Mouse (Mus musculus): ENCODE data around the gene Krtap24-1.

The Krtap24-1 gene

DNA sequence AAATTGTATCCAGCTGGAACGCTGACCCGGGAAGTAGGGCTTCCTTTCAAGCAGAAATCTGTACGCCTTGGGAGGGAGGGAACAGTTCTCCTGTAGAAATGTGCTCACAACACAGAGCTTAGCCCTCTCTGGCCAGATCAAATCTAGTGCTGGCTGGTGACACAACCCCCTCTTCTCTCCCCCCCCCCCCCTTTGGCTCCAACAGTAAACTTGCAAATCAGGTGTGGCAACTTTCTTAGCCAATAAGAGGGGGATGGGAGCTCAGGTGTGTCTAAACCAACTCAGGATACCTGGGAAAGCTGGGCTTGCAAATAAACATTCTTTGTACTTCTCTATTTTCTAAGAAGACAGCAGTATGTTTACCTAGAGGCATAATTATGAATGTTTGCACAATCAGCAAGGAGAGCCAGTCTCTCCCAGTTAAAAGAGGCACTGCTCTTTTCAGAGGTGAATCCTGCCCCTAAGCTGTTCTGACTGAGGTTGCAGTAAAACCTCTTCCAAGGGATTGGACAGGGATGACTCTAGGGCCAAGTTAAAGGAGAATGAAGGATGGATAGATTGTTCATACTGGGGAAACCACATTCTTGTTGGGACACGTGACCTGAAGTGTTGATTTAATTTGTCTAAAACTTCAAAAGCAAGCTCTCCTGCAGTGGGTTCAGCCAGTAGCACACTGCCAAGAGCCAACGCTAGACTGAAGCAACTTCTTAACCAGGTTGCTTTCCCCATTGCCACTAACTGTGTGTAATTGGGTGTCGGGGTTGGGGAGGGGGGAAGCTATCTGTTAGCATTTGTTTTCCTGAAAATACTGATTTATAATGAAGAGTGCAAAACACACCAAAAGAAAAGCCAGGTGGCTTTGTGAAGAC, 48.8 kb downstream of the Krtap24-1 start, which contains the start of gene Cldn8:
Gene Cldn8 (minus strand): TSS at position 139 of the 869 bp plus-strand sequence.
- no peak for DNase-seq

DNA sequence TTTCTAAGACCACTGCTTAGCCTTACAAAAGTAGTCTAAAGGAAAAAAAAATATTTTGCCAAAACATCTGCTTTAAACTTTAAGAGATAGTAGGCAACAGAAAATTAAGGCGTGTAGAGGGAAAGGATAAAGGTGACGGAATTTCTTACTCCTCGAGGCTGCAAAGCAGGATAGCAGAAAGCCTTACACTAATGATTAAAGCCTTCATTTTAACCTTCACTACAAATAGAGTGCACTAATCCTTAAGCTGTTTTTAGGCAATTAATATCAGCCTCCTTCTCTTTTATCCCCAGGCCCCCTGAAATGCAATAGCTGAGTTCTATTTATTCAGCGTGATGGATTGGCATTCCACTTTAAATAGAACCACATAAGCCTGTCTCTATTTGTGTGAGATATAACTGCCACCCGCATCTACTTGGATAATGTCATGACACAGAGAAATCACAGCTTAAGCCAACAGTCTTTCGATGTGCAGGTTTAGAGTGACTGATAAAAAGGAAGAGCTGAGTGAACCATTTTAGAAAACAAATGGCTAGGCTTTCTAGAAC, 50.4 kb downstream of the Krtap24-1 start:
- no peak for DNase-seq
